Mouse (Mus musculus): ENCODE data around the gene Ppp1r12a. TPM values are rescaled to one million over a fixed set of nuclear protein-coding genes. Genes with fewer than 3 reads are reported as not detected.

Gene Ppp1r12a
- polyA plus RNA-seq, 1 experiment: 18.1 TPM

DNA sequence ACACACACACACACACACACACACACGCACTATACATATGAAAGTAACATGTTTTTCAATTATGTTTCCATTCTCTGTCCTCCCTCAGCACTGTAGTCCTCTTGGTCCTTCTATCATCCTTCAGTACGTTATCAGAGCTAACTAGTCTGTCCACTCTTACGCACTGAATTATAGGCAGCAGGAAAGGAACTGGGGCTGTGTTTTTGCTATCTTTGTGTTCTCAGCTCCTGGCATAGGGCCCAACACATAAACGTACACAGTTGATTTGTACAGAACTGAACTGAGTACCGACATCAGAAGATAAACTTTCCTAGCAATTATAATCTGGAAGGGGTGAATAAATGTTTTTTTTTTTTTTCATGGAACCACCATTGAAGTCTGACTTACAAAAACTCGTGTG lies 30.1 kb upstream of the Ppp1r12a start:
- TF ChIP-seq CTCF (conservative IDR thresholded peaks at IDR 0.05; ENCODE audit: insufficient read depth, insufficient read length, low read depth, low read length) (no peak), POLR2A (IDR thresholded peaks at IDR 0.05; ENCODE audit: low read depth, low read length) (no peak)
- 68% methylated on average over 6 of the region's 6 CpGs for WGBS
- no peaks in the 10 kb centered on the region for H3K4me1 ChIP-seq (ENCODE audit: control insufficient read depth, insufficient read depth, low read length)

DNA sequence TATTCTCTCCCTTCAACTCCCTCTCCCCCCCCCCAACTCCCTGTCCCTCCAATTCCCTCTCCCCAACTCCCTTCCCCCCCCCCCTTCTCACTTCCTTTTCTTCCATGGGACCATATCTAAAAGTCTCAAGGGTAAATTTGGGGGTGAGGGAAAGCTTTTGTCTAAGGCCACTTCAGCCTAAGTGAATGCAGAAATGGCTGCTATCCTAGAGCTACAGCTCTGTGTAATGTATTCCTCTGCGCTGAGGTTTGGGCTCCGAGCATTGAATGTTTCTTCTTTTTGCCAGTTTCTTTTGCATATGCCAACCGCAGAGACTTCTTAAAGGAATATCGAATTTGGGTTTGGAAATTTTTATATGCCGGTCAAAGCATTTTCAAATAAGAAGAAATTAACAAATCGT lies 28.7 kb upstream of the Ppp1r12a start:
- TF ChIP-seq POLR2A (IDR thresholded peaks at IDR 0.05; ENCODE audit: low read depth, low read length): no peak
- no peak for TF ChIP-seq CTCF (conservative IDR thresholded peaks at IDR 0.05; ENCODE audit: insufficient read depth, insufficient read length, low read depth, low read length)
- Histone ChIP-seq H3K27ac (ENCODE audit: insufficient read depth, low read depth, low read length) (no peak overlapping the region), H3K36me3 (ENCODE audit: control insufficient read depth, insufficient read depth, low read length) (no peaks in the 10 kb centered on the region), H3K27me3 (replicated peaks; ENCODE audit: control insufficient read depth, insufficient read depth, low read length) (no peaks in the 10 kb centered on the region), H3K4me1 (ENCODE audit: control insufficient read depth, insufficient read depth, low read length) (no peaks in the 10 kb centered on the region), H3K4me3 (ENCODE audit: insufficient read depth, low read depth, low read length) (no peak overlapping the region)
- WGBS: 94% methylated on average over 6 of the region's 6 CpGs
- DNase-seq: no peak

More for the DNA sequence above, 30.1 kb upstream of the Ppp1r12a start:
- Histone ChIP-seq H3K27ac (ENCODE audit: insufficient read depth, low read depth, low read length) (no peak overlapping the region), H3K36me3 (ENCODE audit: control insufficient read depth, insufficient read depth, low read length) (no peaks in the 10 kb centered on the region), H3K4me3 (ENCODE audit: insufficient read depth, low read depth, low read length) (no peak overlapping the region), H3K27me3 (replicated peaks; ENCODE audit: control insufficient read depth, insufficient read depth, low read length) (no peaks in the 10 kb centered on the region)
- DNase-seq: no peak

DNA sequence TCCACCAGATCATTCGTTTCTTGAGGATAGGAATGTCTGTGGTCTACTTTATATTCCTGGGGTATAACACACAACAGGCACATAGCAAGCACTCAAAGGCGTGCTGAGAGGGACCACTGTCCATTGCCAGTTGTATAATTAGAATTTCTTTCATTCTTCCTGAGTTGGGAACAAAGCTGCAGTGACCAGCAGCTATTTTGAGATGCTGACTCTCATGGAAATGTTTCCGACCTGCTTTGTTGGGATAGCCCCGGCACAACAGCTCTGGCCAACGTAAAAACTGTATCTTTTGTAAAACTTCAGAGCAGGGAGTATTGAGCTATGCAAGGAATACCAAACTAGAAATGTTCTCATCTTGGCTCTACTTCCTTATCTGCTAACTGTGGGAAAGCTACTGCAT lies 28.2 kb upstream of the Ppp1r12a start:
- H3K27ac ChIP-seq (ENCODE audit: insufficient read depth, low read depth, low read length): no peak overlapping the region
- 65% methylated on average over 5 of the region's 5 CpGs for WGBS
- H3K27me3 ChIP-seq (replicated peaks; ENCODE audit: control insufficient read depth, insufficient read depth, low read length): no peaks in the 10 kb centered on the region
- H3K4me3 ChIP-seq (ENCODE audit: insufficient read depth, low read depth, low read length): no peak overlapping the region
- no peak for TF ChIP-seq CTCF (conservative IDR thresholded peaks at IDR 0.05; ENCODE audit: insufficient read depth, insufficient read length, low read depth, low read length)
- TF ChIP-seq POLR2A (IDR thresholded peaks at IDR 0.05; ENCODE audit: low read depth, low read length): no peak
- no peaks in the 10 kb centered on the region for H3K4me1 ChIP-seq (ENCODE audit: control insufficient read depth, insufficient read depth, low read length)
- no peaks in the 10 kb centered on the region for H3K36me3 ChIP-seq (ENCODE audit: control insufficient read depth, insufficient read depth, low read length)
- DNase-seq: no peak

DNA sequence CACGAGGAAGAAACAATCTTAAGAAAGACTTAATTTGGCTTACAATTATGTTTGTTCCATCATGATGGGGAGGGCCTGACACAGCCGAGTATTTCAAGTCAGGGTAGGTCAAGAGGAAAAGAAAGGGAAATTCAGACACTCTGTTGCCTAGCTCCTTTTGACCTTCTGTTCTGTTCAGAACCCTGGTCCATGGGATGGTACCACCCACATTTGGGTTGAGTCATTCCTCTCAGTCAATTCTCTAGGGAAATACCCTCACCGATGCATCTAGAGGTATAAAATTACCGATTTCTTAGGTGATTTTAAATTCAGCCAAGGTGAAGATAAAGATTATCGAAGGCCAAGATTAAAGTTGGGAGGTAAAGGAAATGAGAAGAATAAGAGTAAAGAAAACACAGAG lies 23.6 kb upstream of the Ppp1r12a start:
- Histone ChIP-seq H3K4me1 (ENCODE audit: control insufficient read depth, insufficient read depth, low read length) (no peaks in the 10 kb centered on the region), H3K4me3 (ENCODE audit: insufficient read depth, low read depth, low read length) (no peak overlapping the region), H3K27me3 (replicated peaks; ENCODE audit: control insufficient read depth, insufficient read depth, low read length) (no peaks in the 10 kb centered on the region), H3K27ac (ENCODE audit: insufficient read depth, low read depth, low read length) (no peak overlapping the region), H3K36me3 (ENCODE audit: control insufficient read depth, insufficient read depth, low read length) (no peaks in the 10 kb centered on the region)
- 83% methylated on average over 5 of the region's 5 CpGs for WGBS
- no peak for DNase-seq
- TF ChIP-seq CTCF (conservative IDR thresholded peaks at IDR 0.05; ENCODE audit: insufficient read depth, insufficient read length, low read depth, low read length) (no peak), POLR2A (IDR thresholded peaks at IDR 0.05; ENCODE audit: low read depth, low read length) (no peak)

DNA sequence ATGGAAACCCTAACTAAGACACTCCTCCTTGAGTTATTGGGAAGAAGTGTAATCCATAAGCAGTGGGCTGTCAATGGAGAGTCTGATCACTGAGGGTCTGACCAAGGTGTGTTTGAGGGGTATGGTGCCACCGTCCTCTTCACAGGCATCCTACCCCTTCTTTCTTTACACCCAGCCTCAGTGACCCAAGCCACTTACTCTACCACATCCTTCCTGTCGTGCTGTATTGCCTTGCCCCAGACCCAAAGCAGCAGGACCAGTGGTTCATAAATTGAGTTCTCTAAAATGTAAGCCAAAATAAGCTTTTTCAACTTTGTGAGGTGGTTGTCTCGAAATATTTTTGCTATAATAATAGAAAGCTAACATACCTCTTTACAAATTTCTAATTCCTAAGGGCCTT lies 22.2 kb upstream of the Ppp1r12a start:
- H3K4me1 ChIP-seq (ENCODE audit: control insufficient read depth, insufficient read depth, low read length): no peaks in the 10 kb centered on the region
- DNase-seq: no peak
- H3K36me3 ChIP-seq (ENCODE audit: control insufficient read depth, insufficient read depth, low read length): no peaks in the 10 kb centered on the region
- TF ChIP-seq CTCF (conservative IDR thresholded peaks at IDR 0.05; ENCODE audit: insufficient read depth, insufficient read length, low read depth, low read length) (no peak), POLR2A (IDR thresholded peaks at IDR 0.05; ENCODE audit: low read depth, low read length) (no peak)
- no peak overlapping the region for H3K4me3 ChIP-seq (ENCODE audit: insufficient read depth, low read depth, low read length)
- 77% methylated on average over 3 of the region's 3 CpGs for WGBS
- no peaks in the 10 kb centered on the region for H3K27me3 ChIP-seq (replicated peaks; ENCODE audit: control insufficient read depth, insufficient read depth, low read length)
- H3K27ac ChIP-seq (ENCODE audit: insufficient read depth, low read depth, low read length): no peak overlapping the region

DNA sequence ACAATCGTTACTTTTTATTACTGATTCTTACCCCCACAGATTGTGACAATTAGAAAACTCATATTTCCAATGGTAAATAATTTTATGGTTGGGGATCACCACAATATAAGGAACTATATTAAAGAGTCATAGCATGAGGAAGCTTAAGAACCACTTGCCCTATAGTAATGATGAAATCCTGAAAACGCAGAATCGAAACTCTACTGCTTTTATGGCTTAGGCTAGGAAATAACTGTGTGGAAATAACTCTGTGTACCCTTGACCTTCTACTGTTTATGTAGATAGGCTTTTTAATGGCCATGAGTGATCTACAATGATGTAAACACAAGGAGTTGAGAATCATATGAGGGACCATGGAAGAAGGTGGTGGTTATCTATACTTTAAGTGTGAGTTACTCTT lies 21.3 kb upstream of the Ppp1r12a start:
- Histone ChIP-seq H3K36me3 (ENCODE audit: control insufficient read depth, insufficient read depth, low read length) (no peaks in the 10 kb centered on the region), H3K4me1 (ENCODE audit: control insufficient read depth, insufficient read depth, low read length) (no peaks in the 10 kb centered on the region), H3K27me3 (replicated peaks; ENCODE audit: control insufficient read depth, insufficient read depth, low read length) (no peaks in the 10 kb centered on the region), H3K4me3 (ENCODE audit: insufficient read depth, low read depth, low read length) (no peak overlapping the region), H3K27ac (ENCODE audit: insufficient read depth, low read depth, low read length) (no peak overlapping the region)
- WGBS: 87% methylated on average over 3 of the region's 3 CpGs
- TF ChIP-seq POLR2A (IDR thresholded peaks at IDR 0.05; ENCODE audit: low read depth, low read length): no peak
- DNase-seq: no peak

DNA sequence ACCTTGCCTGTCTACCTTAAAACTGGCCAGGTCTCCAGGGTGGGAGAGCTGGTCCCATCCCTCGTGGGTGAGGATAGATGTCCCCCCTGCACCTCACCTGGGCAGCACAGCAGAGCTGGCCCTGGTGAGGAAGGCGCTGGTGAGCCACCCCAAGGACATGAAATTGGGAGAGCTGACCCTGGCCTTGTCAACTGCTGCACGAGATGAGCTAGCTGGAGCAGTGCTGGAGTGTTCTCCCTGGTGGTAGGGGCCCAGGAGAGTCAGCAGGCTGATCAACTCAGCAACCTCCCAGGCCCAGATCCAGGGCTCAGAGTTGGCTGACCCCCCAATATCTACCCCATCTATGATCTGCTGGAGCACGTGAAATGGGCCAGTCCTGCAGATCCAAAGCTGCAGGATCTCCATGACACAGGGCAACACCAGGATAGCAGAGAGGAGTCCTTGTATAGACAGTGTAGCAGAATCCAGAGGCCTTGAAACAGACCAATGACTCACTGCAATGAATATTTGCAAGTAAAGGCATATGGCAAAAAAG lies 17.9 kb upstream of the Ppp1r12a start:
- no peaks in the 10 kb centered on the region for H3K27me3 ChIP-seq (replicated peaks; ENCODE audit: control insufficient read depth, insufficient read depth, low read length)
- H3K27ac ChIP-seq (ENCODE audit: insufficient read depth, low read depth, low read length): no peak overlapping the region
- 84% methylated on average over 4 of the region's 4 CpGs for WGBS
- DNase-seq: no peak
- no peaks in the 10 kb centered on the region for H3K4me1 ChIP-seq (ENCODE audit: control insufficient read depth, insufficient read depth, low read length)
- H3K4me3 ChIP-seq (ENCODE audit: insufficient read depth, low read depth, low read length): no peak overlapping the region
- no peak for TF ChIP-seq POLR2A (IDR thresholded peaks at IDR 0.05; ENCODE audit: low read depth, low read length)
- TF ChIP-seq CTCF (conservative IDR thresholded peaks at IDR 0.05; ENCODE audit: insufficient read depth, insufficient read length, low read depth, low read length): no peak
- no peaks in the 10 kb centered on the region for H3K36me3 ChIP-seq (ENCODE audit: control insufficient read depth, insufficient read depth, low read length)

DNA sequence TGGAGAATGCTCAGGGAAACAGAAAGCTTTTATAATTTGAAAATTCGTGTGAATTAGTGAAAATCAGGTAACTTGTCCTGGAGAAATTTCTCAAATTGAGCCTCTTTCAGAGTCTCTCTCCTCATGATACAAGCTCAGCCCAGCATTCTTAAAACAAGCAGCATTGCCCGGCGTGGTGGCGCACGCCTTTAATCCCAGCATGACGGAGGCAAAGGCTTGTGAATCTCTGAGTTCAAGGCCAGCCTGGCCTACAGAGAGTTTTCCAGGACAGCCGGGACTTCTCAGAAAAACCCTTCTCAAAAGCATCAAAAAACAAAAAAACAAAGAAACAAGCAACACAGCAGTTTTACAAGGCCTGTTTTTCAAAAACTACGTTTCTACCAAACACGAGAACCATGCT lies 16.3 kb upstream of the Ppp1r12a start:
- WGBS: 91% methylated on average over 9 of the region's 9 CpGs
- no peak overlapping the region for H3K4me3 ChIP-seq (ENCODE audit: insufficient read depth, low read depth, low read length)
- H3K4me1 ChIP-seq (ENCODE audit: control insufficient read depth, insufficient read depth, low read length): no peaks in the 10 kb centered on the region
- TF ChIP-seq POLR2A (IDR thresholded peaks at IDR 0.05; ENCODE audit: low read depth, low read length) (no peak), CTCF (conservative IDR thresholded peaks at IDR 0.05; ENCODE audit: insufficient read depth, insufficient read length, low read depth, low read length) (no peak)
- H3K36me3 ChIP-seq (ENCODE audit: control insufficient read depth, insufficient read depth, low read length): no peaks in the 10 kb centered on the region
- no peak for DNase-seq
- H3K27ac ChIP-seq (ENCODE audit: insufficient read depth, low read depth, low read length): no peak overlapping the region
- no peaks in the 10 kb centered on the region for H3K27me3 ChIP-seq (replicated peaks; ENCODE audit: control insufficient read depth, insufficient read depth, low read length)

All from kidney, adult 2 months (tissue).